Mouse (Mus musculus): ENCODE measurements around the gene Exog. TPM values are rescaled to one million over a fixed set of nuclear protein-coding genes. Genes with fewer than 3 reads are reported as not detected.

The Exog gene
- polyA plus RNA-seq, 1 experiment from 2014 or later, result 58.2 TPM

DNA sequence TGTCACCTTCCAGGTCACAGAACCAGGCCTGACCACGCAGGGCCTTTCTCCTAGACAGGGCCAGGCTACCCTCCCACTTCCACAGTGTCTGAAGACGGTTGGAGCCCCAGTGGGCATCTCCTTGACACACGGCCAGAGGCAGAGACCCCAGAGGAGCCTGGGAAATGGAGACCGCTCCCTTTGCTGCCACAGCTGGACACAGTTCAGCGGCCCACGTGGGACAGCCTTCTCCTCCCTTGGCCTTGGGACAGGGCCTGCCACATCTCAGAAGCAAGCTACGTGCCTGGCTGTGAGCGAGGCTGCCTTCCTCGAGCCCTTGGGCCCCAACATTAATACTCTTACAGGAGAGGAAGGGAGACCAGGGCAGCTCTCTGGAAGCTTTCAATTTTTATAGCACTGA is 39.7 kb downstream of the Exog start:
- Histone ChIP-seq H3K27me3 (ENCODE audit: control insufficient read depth, insufficient read depth, low read length) (no peaks in the 10 kb centered on the region), H3K9ac (replicated peaks; ENCODE audit: low read depth, low read length) (no peak overlapping the region), H3K27ac (ENCODE audit: low read depth, low read length) (no peak overlapping the region), H3K9me3 (ENCODE audit: control insufficient read depth, low read length) (no peaks in the 10 kb centered on the region), H3K36me3 (ENCODE audit: control insufficient read depth, insufficient read depth, low read length) (no peaks in the 10 kb centered on the region), H3K4me1 (ENCODE audit: control insufficient read depth, insufficient read depth, low read length) (no peaks in the 10 kb centered on the region), H3K4me2 (ENCODE audit: low read depth, low read length) (no peak overlapping the region), H3K4me3 (ENCODE audit: low read depth, low read length) (no peak overlapping the region)
- WGBS, result 57% methylated on average over 9 of the region's 9 CpGs
- ATAC-seq (ENCODE audit: low read depth), result no peak

DNA sequence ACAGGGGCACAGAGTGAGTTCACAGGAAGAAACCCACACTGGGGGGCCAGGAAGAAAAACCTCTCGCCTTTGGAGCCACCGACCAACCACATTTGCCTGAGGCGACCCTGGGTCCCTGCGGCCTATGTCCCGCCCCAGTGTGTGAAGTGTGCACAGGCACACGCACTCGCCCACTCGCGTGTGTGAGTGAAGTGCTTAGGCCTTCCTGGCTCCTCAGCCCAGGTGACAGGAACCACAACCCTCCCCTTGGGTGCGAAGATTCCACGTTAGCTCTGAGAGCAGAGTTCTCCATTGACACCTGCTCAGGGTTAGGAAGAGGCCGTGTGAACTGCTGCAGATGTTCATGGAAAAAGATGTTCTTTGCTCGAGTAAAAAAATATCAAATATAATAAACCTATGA is 40.1 kb downstream of the Exog start:
- Histone ChIP-seq H3K9me3 (ENCODE audit: control insufficient read depth, low read length) (no peaks in the 10 kb centered on the region), H3K4me2 (ENCODE audit: low read depth, low read length) (no peak overlapping the region)
- 91% methylated on average over 13 of the region's 13 CpGs for WGBS

DNA sequence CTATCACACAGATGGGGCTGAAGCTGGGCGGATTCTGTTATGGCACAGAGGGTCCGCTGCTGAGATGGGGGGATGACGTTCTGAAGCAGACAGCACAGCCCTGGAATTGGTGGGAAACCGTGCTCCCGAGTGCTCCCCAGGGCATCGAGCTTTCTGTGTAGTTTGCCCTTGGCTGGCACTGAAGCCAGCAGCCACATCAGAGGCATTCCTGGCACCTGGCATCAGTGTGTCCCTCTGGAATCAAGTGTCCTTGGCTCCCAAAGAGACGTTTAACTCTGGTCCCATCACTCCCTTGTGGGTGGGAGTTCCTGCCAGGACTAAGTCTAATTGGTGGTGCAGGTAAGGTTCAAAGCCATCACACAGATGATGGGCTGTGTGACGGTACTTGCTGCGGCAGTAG is 51.6 kb downstream of the Exog start:
- Histone ChIP-seq H3K36me3 (ENCODE audit: control insufficient read depth, insufficient read depth, low read length) (no peaks in the 10 kb centered on the region), H3K4me1 (ENCODE audit: control insufficient read depth, insufficient read depth, low read length) (no peaks in the 10 kb centered on the region), H3K4me2 (ENCODE audit: low read depth, low read length) (no peak overlapping the region), H3K27me3 (ENCODE audit: control insufficient read depth, insufficient read depth, low read length) (no peaks in the 10 kb centered on the region), H3K4me3 (ENCODE audit: low read depth, low read length) (no peak overlapping the region), H3K27ac (ENCODE audit: low read depth, low read length) (no peak overlapping the region), H3K9me3 (ENCODE audit: control insufficient read depth, low read length) (no peaks in the 10 kb centered on the region), H3K9ac (replicated peaks; ENCODE audit: low read depth, low read length) (no peak overlapping the region)
- ATAC-seq (ENCODE audit: low read depth), result no peak
- WGBS, result 78% methylated on average over 9 of the region's 9 CpGs

More for the DNA sequence above, 40.1 kb downstream of the Exog start:
- ATAC-seq (ENCODE audit: low read depth), result no peak
- Histone ChIP-seq H3K36me3 (ENCODE audit: control insufficient read depth, insufficient read depth, low read length) (no peaks in the 10 kb centered on the region), H3K27ac (ENCODE audit: low read depth, low read length) (no peak overlapping the region), H3K4me1 (ENCODE audit: control insufficient read depth, insufficient read depth, low read length) (no peaks in the 10 kb centered on the region), H3K27me3 (ENCODE audit: control insufficient read depth, insufficient read depth, low read length) (no peaks in the 10 kb centered on the region), H3K4me3 (ENCODE audit: low read depth, low read length) (no peak overlapping the region), H3K9ac (replicated peaks; ENCODE audit: low read depth, low read length) (no peak overlapping the region)

DNA sequence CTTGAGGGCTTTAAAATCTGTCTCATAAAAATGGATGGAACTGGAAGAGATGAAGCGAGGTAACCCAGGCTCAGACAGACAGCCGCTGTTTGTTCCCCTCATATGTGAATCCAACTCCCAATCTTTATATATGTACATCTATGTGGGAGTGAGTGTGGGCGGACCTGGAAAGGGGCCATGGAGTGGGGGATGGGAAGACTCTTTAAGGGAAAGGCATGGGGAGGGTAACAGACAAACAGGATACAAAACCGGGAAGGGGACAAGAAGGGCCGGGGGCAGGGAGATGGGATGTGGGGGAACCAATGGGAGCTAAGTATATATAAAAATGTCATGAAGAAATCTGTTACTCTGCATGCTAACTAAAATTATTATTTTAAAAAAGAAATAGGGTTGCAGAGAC is 52.2 kb downstream of the Exog start:
- H3K4me1 ChIP-seq (ENCODE audit: control insufficient read depth, insufficient read depth, low read length), result no peaks in the 10 kb centered on the region
- no peak overlapping the region for H3K4me3 ChIP-seq (ENCODE audit: low read depth, low read length)
- H3K36me3 ChIP-seq (ENCODE audit: control insufficient read depth, insufficient read depth, low read length), result no peaks in the 10 kb centered on the region
- 72% methylated on average over 5 of the region's 5 CpGs for WGBS
- no peak for ATAC-seq (ENCODE audit: low read depth)
- no peak overlapping the region for H3K4me2 ChIP-seq (ENCODE audit: low read depth, low read length)
- H3K27me3 ChIP-seq (ENCODE audit: control insufficient read depth, insufficient read depth, low read length), result no peaks in the 10 kb centered on the region
- H3K9me3 ChIP-seq (ENCODE audit: control insufficient read depth, low read length), result no peaks in the 10 kb centered on the region
- no peak overlapping the region for H3K27ac ChIP-seq (ENCODE audit: low read depth, low read length)
- no peak overlapping the region for H3K9ac ChIP-seq (replicated peaks; ENCODE audit: low read depth, low read length)

DNA sequence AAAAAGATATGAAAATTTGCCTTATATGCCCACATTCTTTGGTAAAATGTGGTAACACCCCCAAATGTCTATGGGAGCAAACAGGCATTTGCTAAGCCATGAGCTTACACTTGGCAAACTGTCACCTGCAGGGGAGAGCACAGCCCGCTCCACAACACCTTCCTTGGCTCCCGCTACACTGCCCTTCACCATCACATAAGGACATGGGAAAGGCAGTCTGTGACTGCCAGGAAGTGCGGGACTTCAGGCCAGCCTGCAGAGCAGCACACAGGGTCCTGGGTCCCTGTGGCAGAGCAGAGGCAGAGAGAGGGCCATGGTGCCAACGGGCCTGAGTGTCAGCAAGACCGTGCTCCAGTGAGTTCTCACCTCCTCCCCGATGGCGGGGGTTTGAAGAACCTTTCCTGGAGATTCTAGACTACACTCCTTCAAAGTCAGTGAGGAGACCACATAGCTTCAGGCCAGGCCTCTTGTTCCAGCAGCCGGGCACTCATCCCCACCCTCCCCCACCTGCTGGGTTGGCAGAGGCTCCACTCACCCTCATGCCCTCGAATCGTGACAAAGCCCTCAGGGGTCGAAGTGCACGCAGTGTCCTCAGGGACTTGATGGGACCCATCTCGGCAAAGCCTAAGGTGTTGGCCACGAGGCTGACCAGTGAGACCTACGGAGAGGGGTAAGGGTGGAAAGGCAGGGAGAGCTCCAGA is 53.0 kb downstream of the Exog start:
- no peak overlapping the region for H3K4me2 ChIP-seq (ENCODE audit: low read depth, low read length)
- no peaks in the 10 kb centered on the region for H3K27me3 ChIP-seq (ENCODE audit: control insufficient read depth, insufficient read depth, low read length)
- H3K4me1 ChIP-seq (ENCODE audit: control insufficient read depth, insufficient read depth, low read length), result no peaks in the 10 kb centered on the region
- H3K27ac ChIP-seq (ENCODE audit: low read depth, low read length), result no peak overlapping the region
- H3K4me3 ChIP-seq (ENCODE audit: low read depth, low read length), result no peak overlapping the region
- H3K9me3 ChIP-seq (ENCODE audit: control insufficient read depth, low read length), result no peaks in the 10 kb centered on the region
- 92% methylated on average over 15 of the region's 15 CpGs for WGBS
- no peak for ATAC-seq (ENCODE audit: low read depth)
- no peak overlapping the region for H3K9ac ChIP-seq (replicated peaks; ENCODE audit: low read depth, low read length)
- H3K36me3 ChIP-seq (ENCODE audit: control insufficient read depth, insufficient read depth, low read length), result no peaks in the 10 kb centered on the region

DNA sequence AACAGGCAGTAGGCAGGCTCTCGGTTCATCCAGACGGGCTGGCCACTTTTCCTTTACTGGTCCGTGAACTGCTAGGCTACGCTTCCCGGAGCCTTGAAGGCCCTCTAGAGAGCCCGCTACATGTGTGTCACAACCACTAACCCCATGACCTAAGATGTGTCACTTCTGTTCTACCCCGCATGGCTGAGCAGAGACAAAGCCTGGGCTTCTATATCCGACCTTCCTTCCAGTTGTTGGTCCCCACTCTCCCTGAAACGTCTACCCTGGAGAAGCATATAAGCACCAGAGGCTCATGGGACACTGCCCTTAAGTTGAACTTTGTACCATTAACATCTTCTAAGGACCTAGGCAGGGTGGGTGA is 53.5 kb downstream of the Exog start:
- no peak for ATAC-seq (ENCODE audit: low read depth)
- no peak overlapping the region for H3K4me2 ChIP-seq (ENCODE audit: low read depth, low read length)
- no peak overlapping the region for H3K4me3 ChIP-seq (ENCODE audit: low read depth, low read length)
- 77% methylated on average over 9 of the region's 9 CpGs for WGBS
- H3K27ac ChIP-seq (ENCODE audit: low read depth, low read length), result no peak overlapping the region
- H3K36me3 ChIP-seq (ENCODE audit: control insufficient read depth, insufficient read depth, low read length), result no peaks in the 10 kb centered on the region
- no peaks in the 10 kb centered on the region for H3K9me3 ChIP-seq (ENCODE audit: control insufficient read depth, low read length)
- H3K27me3 ChIP-seq (ENCODE audit: control insufficient read depth, insufficient read depth, low read length), result no peaks in the 10 kb centered on the region
- H3K4me1 ChIP-seq (ENCODE audit: control insufficient read depth, insufficient read depth, low read length), result no peaks in the 10 kb centered on the region
- no peak overlapping the region for H3K9ac ChIP-seq (replicated peaks; ENCODE audit: low read depth, low read length)

DNA sequence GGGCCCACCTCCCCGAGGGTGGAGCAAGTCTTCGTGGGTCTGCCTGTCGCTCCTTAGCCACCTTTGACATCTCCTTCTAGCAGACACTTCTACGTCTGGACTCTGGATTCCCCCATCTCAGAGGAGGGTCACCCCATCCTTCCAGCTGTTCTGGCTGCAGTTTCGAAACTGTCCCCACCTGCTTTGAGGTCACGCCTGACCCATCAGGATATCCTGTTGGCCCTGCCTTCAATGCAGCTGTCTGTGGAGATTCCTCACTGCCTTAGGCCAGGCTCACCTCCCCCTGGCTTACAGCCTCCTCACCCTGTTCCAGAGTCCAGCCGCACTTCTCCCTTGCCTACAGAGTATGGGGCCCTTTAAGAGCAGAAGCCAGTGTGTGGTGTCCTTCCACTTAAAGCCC is 54.1 kb downstream of the Exog start:
- no peaks in the 10 kb centered on the region for H3K4me1 ChIP-seq (ENCODE audit: control insufficient read depth, insufficient read depth, low read length)
- no peaks in the 10 kb centered on the region for H3K36me3 ChIP-seq (ENCODE audit: control insufficient read depth, insufficient read depth, low read length)
- WGBS, result 86% methylated on average over 7 of the region's 7 CpGs
- no peak overlapping the region for H3K27ac ChIP-seq (ENCODE audit: low read depth, low read length)
- no peaks in the 10 kb centered on the region for H3K9me3 ChIP-seq (ENCODE audit: control insufficient read depth, low read length)
- no peak overlapping the region for H3K4me3 ChIP-seq (ENCODE audit: low read depth, low read length)
- no peak overlapping the region for H3K9ac ChIP-seq (replicated peaks; ENCODE audit: low read depth, low read length)
- no peak overlapping the region for H3K4me2 ChIP-seq (ENCODE audit: low read depth, low read length)
- no peak for ATAC-seq (ENCODE audit: low read depth)
- H3K27me3 ChIP-seq (ENCODE audit: control insufficient read depth, insufficient read depth, low read length), result no peaks in the 10 kb centered on the region

DNA sequence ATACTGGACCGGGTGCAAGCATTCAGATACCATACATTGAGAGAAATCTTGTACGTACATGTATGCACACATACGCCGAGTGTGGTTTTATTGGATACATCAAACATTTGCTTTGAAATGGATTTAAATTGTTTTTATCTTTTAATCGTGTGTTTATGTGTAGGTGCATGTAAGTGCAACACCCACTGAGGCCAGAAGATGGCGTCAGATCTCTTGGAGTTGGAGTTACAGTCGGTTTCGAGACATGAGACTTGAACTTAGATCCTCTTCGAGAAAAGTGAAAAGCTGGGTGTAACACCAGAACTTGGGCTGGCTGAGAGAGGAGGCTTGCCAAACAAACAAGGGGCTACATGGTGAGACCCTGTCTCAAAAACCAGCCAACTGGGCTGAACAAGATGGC is 58.9 kb downstream of the Exog start:
- ATAC-seq (ENCODE audit: low read depth), result no peak
- H3K27me3 ChIP-seq (ENCODE audit: control insufficient read depth, insufficient read depth, low read length), result no peaks in the 10 kb centered on the region
- no peak overlapping the region for H3K27ac ChIP-seq (ENCODE audit: low read depth, low read length)
- H3K4me1 ChIP-seq (ENCODE audit: control insufficient read depth, insufficient read depth, low read length), result no peaks in the 10 kb centered on the region
- 95% methylated on average over 9 of the region's 9 CpGs for WGBS
- H3K4me3 ChIP-seq (ENCODE audit: low read depth, low read length), result no peak overlapping the region
- H3K36me3 ChIP-seq (ENCODE audit: control insufficient read depth, insufficient read depth, low read length), result no peaks in the 10 kb centered on the region
- no peak overlapping the region for H3K4me2 ChIP-seq (ENCODE audit: low read depth, low read length)
- H3K9ac ChIP-seq (replicated peaks; ENCODE audit: low read depth, low read length), result no peak overlapping the region
- no peaks in the 10 kb centered on the region for H3K9me3 ChIP-seq (ENCODE audit: control insufficient read depth, low read length)

DNA sequence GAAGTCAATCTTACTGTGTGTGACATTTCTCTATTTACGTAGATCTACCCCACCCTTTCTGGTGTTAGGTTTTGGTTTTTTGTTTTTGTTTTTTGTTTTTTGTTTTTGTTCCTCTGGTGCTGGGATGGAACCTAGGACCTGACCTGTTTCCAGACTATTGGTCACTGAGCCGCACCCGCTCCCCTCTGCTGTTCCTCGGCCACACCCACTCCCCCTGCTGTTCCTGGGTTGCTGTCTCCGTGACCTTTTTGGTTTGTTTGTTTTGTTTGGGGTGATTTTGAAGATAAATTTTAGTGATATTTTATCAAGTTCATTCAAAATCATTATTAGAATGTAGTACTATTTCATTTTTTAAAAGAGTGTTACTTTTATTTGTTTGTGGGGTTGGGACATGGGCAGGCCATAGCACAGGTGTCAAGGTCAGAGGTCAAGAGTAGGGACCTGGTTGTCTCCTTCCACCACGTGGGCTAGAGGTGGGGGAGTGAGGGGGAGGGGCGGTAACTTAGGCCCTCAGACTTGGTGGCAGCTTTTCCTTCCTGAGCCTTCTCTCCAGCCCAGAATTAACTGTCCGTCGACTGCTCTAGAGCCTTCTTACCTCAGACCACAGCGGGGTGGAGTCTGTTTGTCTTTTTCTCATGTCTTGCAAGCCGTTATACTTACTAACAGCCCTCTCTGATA is 60.4 kb downstream of the Exog start:
- H3K36me3 ChIP-seq (ENCODE audit: control insufficient read depth, insufficient read depth, low read length), result no peaks in the 10 kb centered on the region
- H3K27me3 ChIP-seq (ENCODE audit: control insufficient read depth, insufficient read depth, low read length), result no peaks in the 10 kb centered on the region
- WGBS, result 70% methylated on average over 11 of the region's 11 CpGs
- no peak overlapping the region for H3K27ac ChIP-seq (ENCODE audit: low read depth, low read length)
- H3K4me2 ChIP-seq (ENCODE audit: low read depth, low read length), result no peak overlapping the region
- H3K9me3 ChIP-seq (ENCODE audit: control insufficient read depth, low read length), result no peaks in the 10 kb centered on the region
- H3K4me3 ChIP-seq (ENCODE audit: low read depth, low read length), result no peak overlapping the region
- no peak for ATAC-seq (ENCODE audit: low read depth)
- no peaks in the 10 kb centered on the region for H3K4me1 ChIP-seq (ENCODE audit: control insufficient read depth, insufficient read depth, low read length)
- no peak overlapping the region for H3K9ac ChIP-seq (replicated peaks; ENCODE audit: low read depth, low read length)

Data from neural tube, embryonic 14.5 days (tissue).